8 mouse cellular contexts compared by ENCODE assay signal in the genomic region with DNA sequence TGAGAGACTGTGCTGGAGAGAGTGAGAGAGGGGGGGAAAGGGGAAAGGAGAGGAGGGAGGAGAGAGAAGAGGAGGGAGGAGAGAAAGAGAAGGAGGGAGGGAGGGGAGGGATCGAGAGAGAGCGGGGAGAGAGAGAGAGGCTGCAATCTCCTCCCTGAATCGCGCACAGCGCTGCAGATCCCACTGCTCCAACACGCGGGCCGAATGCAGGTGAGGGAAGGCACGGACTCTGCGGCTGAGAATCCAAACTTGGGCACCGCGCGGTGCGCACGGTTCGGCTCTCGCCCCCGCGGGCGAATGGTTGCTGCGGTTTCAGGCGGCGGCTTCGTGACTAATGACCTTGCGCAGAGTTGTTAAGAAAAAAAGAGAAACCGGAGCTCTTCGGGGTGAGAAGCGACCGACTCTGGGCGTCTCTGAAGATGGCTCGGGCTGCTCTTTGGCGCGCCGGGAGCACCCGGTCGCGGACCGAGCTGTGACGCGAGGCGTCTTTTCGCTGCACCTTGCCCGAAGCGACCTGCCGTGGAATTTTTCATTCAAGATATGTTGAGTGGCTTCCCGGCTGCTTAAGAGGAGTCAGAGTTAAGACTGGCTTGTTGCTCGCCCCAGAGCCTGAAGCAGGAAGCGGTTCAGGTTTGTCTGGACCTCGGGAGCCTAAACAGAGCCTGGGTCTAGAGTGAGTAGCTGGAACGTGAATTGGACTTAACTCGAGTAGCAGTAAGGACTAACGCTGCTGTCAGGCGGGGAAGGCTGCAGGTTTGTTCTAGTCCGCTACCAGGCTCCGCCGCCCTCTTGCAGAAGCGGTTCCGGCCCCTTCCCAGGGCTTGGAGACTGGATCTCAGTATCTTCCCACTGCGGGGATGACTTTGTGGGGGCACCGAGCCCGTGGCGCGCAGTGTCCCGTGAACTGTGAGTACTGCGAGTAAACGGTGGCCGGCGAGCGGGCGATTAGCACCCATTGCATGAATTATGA. TPM values are rescaled to one million over a fixed set of nuclear protein-coding genes. Genes with fewer than 3 reads are reported as not detected.
DNase-seq lines count a peak whose midpoint lies in the region; ATAC-seq and TF ChIP-seq lines count a peak whose summit lies in the region.

A gene (plus strand): TSS at position 62 of the 970 bp plus-strand sequence.

- no peaks in the 10 kb centered on the region for H3K4me1 ChIP-seq in hindbrain, embryonic 11.5 days (replicated peaks; ENCODE audit: control insufficient read depth, insufficient read depth, low read length)

- peak within 1 kb of the TSS; percentile 54 for H3K4me3 ChIP-seq in hindbrain, embryonic 11.5 days (ENCODE audit: low read depth, low read length)
- peak within 1 kb of the TSS; percentile 86 for H3K4me3 ChIP-seq in left cerebral cortex, adult 2 months

- no peaks in the 10 kb centered on the region for H3K36me3 ChIP-seq in hindbrain, embryonic 11.5 days (ENCODE audit: control insufficient read depth, insufficient read depth, low read length)

- no peak for TF ChIP-seq CTCF in left cerebral cortex, adult 2 months (IDR thresholded peaks at IDR 0.05)

- peak within 1 kb of the TSS; percentile 67 for H3K27ac ChIP-seq in hindbrain, embryonic 11.5 days (ENCODE audit: low read depth, low read length)
- peak within 1 kb of the TSS; percentile 89 for H3K27ac ChIP-seq in left cerebral cortex, adult 2 months

- intact Hi-C loops in left cerebral cortex, adult 2 months (cut with DNase I) = loop anchor here (5.0 to 10.0 kb wide), 11 partner anchors 99 to 1511 kb away; no protein-coding TSS in a partner anchor

- peaks cover 23% of the 10 kb centered on the region for H3K27me3 ChIP-seq in hindbrain, embryonic 11.5 days (ENCODE audit: control insufficient read depth, insufficient read depth, low read length)

- peak within 1 kb of the TSS; percentile 98 for H3K4me2 ChIP-seq in hindbrain, embryonic 11.5 days (replicated peaks; ENCODE audit: low read depth, low read length)

- peak; percentile 44 for DNase-seq in adrenal gland, postnatal 10 days
- DNase-seq in cerebellum, postnatal 14 days = peak; percentile 61 to 72
- peak; percentile 50 to 54 for DNase-seq in frontal cortex, postnatal 25 days (ENCODE audit: low spot score in 2 of 2)
- DNase-seq in hindbrain, embryonic 11.5 days (ENCODE audit: low spot score) = peak; percentile 78
- DNase-seq in left cerebral cortex, adult 2 months (ENCODE audit: extremely low spot score in 1 of 2, low spot score in 2 of 2) = peak; percentile 72 to 77
- peak; percentile 77 for DNase-seq in right cerebral cortex, postnatal 25 days
- DNase-seq in T-cell, adult 2 months (ENCODE audit: low spot score) = no peak

- H3K9ac ChIP-seq in hindbrain, embryonic 11.5 days (ENCODE audit: low read depth, low read length) = peak within 1 kb of the TSS; percentile 72

- under 1% methylated on average over 70 of the region's 70 CpGs for WGBS in hindbrain, embryonic 11.5 days

- H3K9me3 ChIP-seq in hindbrain, embryonic 11.5 days (ENCODE audit: control insufficient read depth, low read length) = no peaks in the 10 kb centered on the region

- ATAC-seq in hindbrain, embryonic 11.5 days (ENCODE audit: low FRiP score) = peak; percentile 6
- ATAC-seq in megakaryocyte, adult 5-6 weeks (ENCODE audit: poor library complexity, severe bottlenecking) = peak; percentile 21

RNA-seq across cellular contexts. Expression of the gene that starts here (rescaled TPM):
- total RNA-seq in adrenal gland, postnatal 10 days (2021) = 1 to 10 TPM; 8.7 to 8.8 TPM
- 5.3 and 7.1 TPM in 2 replicates for polyA plus RNA-seq in hindbrain, embryonic 11.5 days (2014; fragmentation: Nextera tagmentation; extraction: Ambion mirVana)
- 100 to 1,000 TPM; 169 to 170 TPM for total RNA-seq in left cerebral cortex, adult 2 months (2021)
- 0.16 and 1.1 TPM in 2 replicates for total RNA-seq in megakaryocyte, adult 5-6 weeks (2015)
- 0.26 TPM in 1 of 2 replicates, not detected in the other for total RNA-seq in megakaryocyte, adult 5-6 weeks (2017)

Comparison
In these comparisons a context has a peak if more than half of its experiments do, and no peak if none do; other contexts are left out.
1. RNA of the gene that starts here (total RNA-seq): 169 to 170 TPM in left cerebral cortex, adult 2 months; 8.7 to 8.8 TPM in adrenal gland, postnatal 10 days and 0.16 to 1.1 TPM in megakaryocyte, adult 5-6 weeks; every median in the first group is over 10 times any median in the second.